Mouse (Mus musculus): Measurements from ENCODE around the gene Ttll9. TPM values are rescaled to one million over a fixed set of nuclear protein-coding genes. Genes with fewer than 3 reads are reported as not detected.

Gene Ttll9
- polyA plus RNA-seq, 1 experiment from 2014 or later = 1.1 TPM

GRCm38 (mm10) chr2:152944013-152944412 lies 18.3 kb upstream of the Ttll9 start:
- no peaks in the 10 kb centered on the region; the same call in 1 of the 2 replicates for H3K4me1 ChIP-seq (ENCODE audit: control insufficient read depth, insufficient read depth, low read length)
- no peak for ATAC-seq (ENCODE audit: low read depth)
- no peak overlapping the region for H3K4me3 ChIP-seq (ENCODE audit: low read depth, low read length)
- WGBS = 54% methylated on average over 9 of the region's 9 CpGs
- no peaks in the 10 kb centered on the region for H3K9me3 ChIP-seq (ENCODE audit: control insufficient read depth, low read length)
- no peaks in the 10 kb centered on the region for H3K36me3 ChIP-seq (ENCODE audit: control insufficient read depth, insufficient read depth, low read length)
- no peak overlapping the region for H3K27ac ChIP-seq (replicated peaks; ENCODE audit: low read depth, low read length)
- no peak overlapping the region for H3K4me2 ChIP-seq (ENCODE audit: low read depth, low read length)
- H3K9ac ChIP-seq (ENCODE audit: low read depth, low read length) = no peak overlapping the region
- H3K27me3 ChIP-seq (replicated peaks; ENCODE audit: control insufficient read depth, insufficient read depth, low read length) = peaks cover 67% of the 10 kb centered on the region
- DNase-seq (ENCODE audit: low spot score) = no peak

GRCm38 (mm10) chr2:152947098-152947497 lies 15.2 kb upstream of the Ttll9 start:
- DNase-seq (ENCODE audit: low spot score) = no peak
- Histone ChIP-seq H3K4me2 (ENCODE audit: low read depth, low read length) (no peak overlapping the region), H3K27ac (replicated peaks; ENCODE audit: low read depth, low read length) (no peak overlapping the region), H3K27me3 (replicated peaks; ENCODE audit: control insufficient read depth, insufficient read depth, low read length) (peaks cover 66% of the 10 kb centered on the region), H3K4me3 (ENCODE audit: low read depth, low read length) (no peak overlapping the region), H3K4me1 (ENCODE audit: control insufficient read depth, insufficient read depth, low read length) (no peaks in the 10 kb centered on the region; the same call in 1 of the 2 replicates), H3K9ac (ENCODE audit: low read depth, low read length) (no peak overlapping the region), H3K9me3 (ENCODE audit: control insufficient read depth, low read length) (no peaks in the 10 kb centered on the region), H3K36me3 (ENCODE audit: control insufficient read depth, insufficient read depth, low read length) (no peaks in the 10 kb centered on the region)
- ATAC-seq (ENCODE audit: low read depth) = no peak
- WGBS = 52% methylated on average over 7 of the region's 7 CpGs

GRCm38 (mm10) chr2:152948438-152949020 lies 13.8 kb upstream of the Ttll9 start:
- no peaks in the 10 kb centered on the region for H3K36me3 ChIP-seq (ENCODE audit: control insufficient read depth, insufficient read depth, low read length)
- 77% methylated on average over 5 of the region's 5 CpGs for WGBS
- H3K4me1 ChIP-seq (ENCODE audit: control insufficient read depth, insufficient read depth, low read length) = no peaks in the 10 kb centered on the region
- H3K4me3 ChIP-seq (ENCODE audit: low read depth, low read length) = no peak overlapping the region
- DNase-seq (ENCODE audit: low spot score) (no peak), ATAC-seq (ENCODE audit: low read depth) (no peak)
- H3K27ac ChIP-seq (replicated peaks; ENCODE audit: low read depth, low read length) = no peak overlapping the region
- H3K27me3 ChIP-seq (replicated peaks; ENCODE audit: control insufficient read depth, insufficient read depth, low read length) = peaks cover 62% of the 10 kb centered on the region
- H3K4me2 ChIP-seq (ENCODE audit: low read depth, low read length) = no peak overlapping the region
- no peaks in the 10 kb centered on the region for H3K9me3 ChIP-seq (ENCODE audit: control insufficient read depth, low read length)
- H3K9ac ChIP-seq (ENCODE audit: low read depth, low read length) = no peak overlapping the region

- peak overlapping the region; percentile 64 for H3K9ac ChIP-seq (ENCODE audit: low read depth, low read length)
- peak overlapping the region; percentile 97 for H3K4me2 ChIP-seq (ENCODE audit: low read depth, low read length)
- no peaks in the 10 kb centered on the region for H3K36me3 ChIP-seq (ENCODE audit: control insufficient read depth, insufficient read depth, low read length)
- H3K27me3 ChIP-seq (replicated peaks; ENCODE audit: control insufficient read depth, insufficient read depth, low read length) = peaks cover 47% of the 10 kb centered on the region
- no peak overlapping the region for H3K27ac ChIP-seq (replicated peaks; ENCODE audit: low read depth, low read length)
- WGBS = 26% methylated on average over 10 of the region's 11 CpGs
- no peaks in the 10 kb centered on the region for H3K9me3 ChIP-seq (ENCODE audit: control insufficient read depth, low read length)
- DNase-seq (ENCODE audit: low spot score) = no peak
- H3K4me1 ChIP-seq (ENCODE audit: control insufficient read depth, insufficient read depth, low read length) = no peaks in the 10 kb centered on the region
- H3K4me3 ChIP-seq (ENCODE audit: low read depth, low read length) = peak overlapping the region; percentile 63; the same call in 1 of the 2 replicates
- ATAC-seq (ENCODE audit: low read depth) = no peak
These were observed 11.8 kb upstream of the Ttll9 start for GRCm38 (mm10) chr2:152950358-152951064.

- peak; percentile 65 for ATAC-seq (ENCODE audit: low read depth)
- H3K4me2 ChIP-seq (ENCODE audit: low read depth, low read length) = peak within 1 kb of the TSS; percentile 97
- H3K9me3 ChIP-seq (ENCODE audit: control insufficient read depth, low read length) = no peaks in the 10 kb centered on the region
- 10% methylated on average over 11 of the region's 54 CpGs for WGBS
- peak; percentile 29 for DNase-seq (ENCODE audit: low spot score)
- H3K27me3 ChIP-seq (replicated peaks; ENCODE audit: control insufficient read depth, insufficient read depth, low read length) = peaks cover 40% of the 10 kb centered on the region
- no peak within 1 kb of the TSS for H3K27ac ChIP-seq (replicated peaks; ENCODE audit: low read depth, low read length)
- peak within 1 kb of the TSS; percentile 64 for H3K9ac ChIP-seq (ENCODE audit: low read depth, low read length)
- H3K4me3 ChIP-seq (ENCODE audit: low read depth, low read length) = peak within 1 kb of the TSS; percentile 63
- no peaks in the 10 kb centered on the region for H3K36me3 ChIP-seq (ENCODE audit: control insufficient read depth, insufficient read depth, low read length)
- H3K4me1 ChIP-seq (ENCODE audit: control insufficient read depth, insufficient read depth, low read length) = no peaks in the 10 kb centered on the region
These were observed 11.0 kb upstream of the Ttll9 start, which contains the start of gene Dusp15 for GRCm38 (mm10) chr2:152951065-152951849. Gene Dusp15 (minus strand): TSS chr2:152951698.

- H3K4me1 ChIP-seq (ENCODE audit: control insufficient read depth, insufficient read depth, low read length) = no peaks in the 10 kb centered on the region
- peak overlapping the region; percentile 63 for H3K4me3 ChIP-seq (ENCODE audit: low read depth, low read length)
- H3K9me3 ChIP-seq (ENCODE audit: control insufficient read depth, low read length) = no peaks in the 10 kb centered on the region
- H3K4me2 ChIP-seq (ENCODE audit: low read depth, low read length) = peak overlapping the region; percentile 97
- peak overlapping the region; percentile 64 for H3K9ac ChIP-seq (ENCODE audit: low read depth, low read length)
- no peak for ATAC-seq (ENCODE audit: low read depth)
- DNase-seq (ENCODE audit: low spot score) = peak; percentile 23
- no peaks in the 10 kb centered on the region for H3K36me3 ChIP-seq (ENCODE audit: control insufficient read depth, insufficient read depth, low read length)
- 15% methylated on average over 13 of the region's 13 CpGs for whole genome bisulfite sequencing
- H3K27ac ChIP-seq (replicated peaks; ENCODE audit: low read depth, low read length) = no peak overlapping the region
- H3K27me3 ChIP-seq (replicated peaks; ENCODE audit: control insufficient read depth, insufficient read depth, low read length) = peaks cover 37% of the 10 kb centered on the region
These were observed 10.2 kb upstream of the Ttll9 start for GRCm38 (mm10) chr2:152951850-152952720.

GRCm38 (mm10) chr2:152958116-152958515 lies 4.2 kb upstream of the Ttll9 start:
- H3K9ac ChIP-seq (ENCODE audit: low read depth, low read length) = no peak overlapping the region
- H3K27me3 ChIP-seq (replicated peaks; ENCODE audit: control insufficient read depth, insufficient read depth, low read length) = peaks cover 6% of the 10 kb centered on the region; the same call in 1 of the 2 replicates
- H3K36me3 ChIP-seq (ENCODE audit: control insufficient read depth, insufficient read depth, low read length) = no peaks in the 10 kb centered on the region
- no peaks in the 10 kb centered on the region for H3K9me3 ChIP-seq (ENCODE audit: control insufficient read depth, low read length)
- no peak overlapping the region for H3K4me3 ChIP-seq (ENCODE audit: low read depth, low read length)
- ATAC-seq (ENCODE audit: low read depth) = no peak
- DNase-seq (ENCODE audit: low spot score) = no peak
- no peak overlapping the region for H3K27ac ChIP-seq (replicated peaks; ENCODE audit: low read depth, low read length)
- peaks cover 3% of the 10 kb centered on the region; the same call in 1 of the 2 replicates for H3K4me1 ChIP-seq (ENCODE audit: control insufficient read depth, insufficient read depth, low read length)
- no peak overlapping the region for H3K4me2 ChIP-seq (ENCODE audit: low read depth, low read length)
- 72% methylated on average over 3 of the region's 3 CpGs for WGBS

- H3K36me3 ChIP-seq (ENCODE audit: control insufficient read depth, insufficient read depth, low read length) = no peaks in the 10 kb centered on the region
- H3K27ac ChIP-seq (replicated peaks; ENCODE audit: low read depth, low read length) = no peak overlapping the region
- no peak for ATAC-seq (ENCODE audit: low read depth)
- no peak overlapping the region for H3K4me3 ChIP-seq (ENCODE audit: low read depth, low read length)
- no peaks in the 10 kb centered on the region for H3K27me3 ChIP-seq (replicated peaks; ENCODE audit: control insufficient read depth, insufficient read depth, low read length)
- DNase-seq (ENCODE audit: low spot score) = no peak
- H3K9ac ChIP-seq (ENCODE audit: low read depth, low read length) = no peak overlapping the region
- H3K4me1 ChIP-seq (ENCODE audit: control insufficient read depth, insufficient read depth, low read length) = peaks cover 3% of the 10 kb centered on the region; the same call in 1 of the 2 replicates
- no peaks in the 10 kb centered on the region for H3K9me3 ChIP-seq (ENCODE audit: control insufficient read depth, low read length)
- WGBS = 49% methylated on average over 4 of the region's 4 CpGs
- no peak overlapping the region for H3K4me2 ChIP-seq (ENCODE audit: low read depth, low read length)
These were observed 3.3 kb downstream of the Ttll9 start for GRCm38 (mm10) chr2:152965555-152965954.

All from embryonic facial prominence, embryonic 14.5 days (tissue).